Mouse (Mus musculus): Measurements from ENCODE around the gene Hcn1.

Hcn1 gene

DNA sequence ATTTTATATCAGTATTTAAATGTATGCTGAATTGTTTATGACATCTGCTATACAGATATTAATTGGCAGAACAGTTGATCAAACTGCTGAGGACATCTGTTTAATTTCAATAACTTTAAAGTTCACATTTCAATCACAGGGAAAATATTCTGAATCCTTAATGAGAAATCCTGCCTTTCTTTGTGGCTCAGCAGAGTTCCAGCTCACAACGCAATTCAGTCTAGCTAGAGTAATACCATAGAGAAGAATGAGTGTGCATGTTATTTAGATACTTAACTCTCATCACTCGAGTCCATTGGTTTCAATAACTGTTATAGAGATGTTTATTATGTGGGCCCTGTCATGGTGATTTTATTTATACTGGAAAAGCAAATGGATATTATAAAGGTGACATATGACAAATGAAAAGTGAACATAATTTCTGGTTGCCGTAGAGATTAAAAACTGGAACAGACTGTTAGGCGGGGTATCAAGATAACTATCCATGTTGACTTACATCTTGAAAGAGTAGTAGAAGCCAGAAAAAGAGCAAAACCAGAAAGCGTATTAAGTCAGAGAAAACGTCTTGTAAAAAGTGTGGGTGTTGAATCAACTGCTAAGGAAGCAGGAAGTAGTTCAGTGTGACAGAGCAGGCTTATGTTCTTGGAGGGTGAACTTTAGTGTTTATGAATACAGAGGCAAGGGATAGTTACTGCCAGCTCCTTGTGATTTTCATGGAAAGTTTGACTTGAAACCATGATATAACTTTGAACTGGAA is 250.0 kb downstream of the Hcn1 start:
- ATAC-seq (ENCODE audit: insufficient number of reproducible peaks, low FRiP score, low TSS enrichment): no peak

DNA sequence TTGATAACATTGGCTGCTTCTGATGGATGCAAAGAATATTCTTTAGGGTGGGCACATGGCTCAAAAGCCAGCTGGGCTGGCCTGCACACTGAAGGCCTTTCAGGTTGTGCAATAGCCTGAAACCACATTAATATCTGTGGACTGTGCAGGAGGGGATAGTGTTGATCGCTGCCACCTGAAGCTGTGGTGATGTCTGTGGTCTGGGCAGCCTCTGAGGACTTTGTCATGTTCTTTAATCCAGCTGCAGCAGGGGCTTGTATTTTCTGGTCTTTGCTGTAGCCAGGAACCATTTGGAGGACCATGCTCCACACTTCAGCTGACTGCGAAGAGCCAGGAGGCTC is 250.6 kb downstream of the Hcn1 start:
- ATAC-seq (ENCODE audit: insufficient number of reproducible peaks, low FRiP score, low TSS enrichment): no peak

DNA sequence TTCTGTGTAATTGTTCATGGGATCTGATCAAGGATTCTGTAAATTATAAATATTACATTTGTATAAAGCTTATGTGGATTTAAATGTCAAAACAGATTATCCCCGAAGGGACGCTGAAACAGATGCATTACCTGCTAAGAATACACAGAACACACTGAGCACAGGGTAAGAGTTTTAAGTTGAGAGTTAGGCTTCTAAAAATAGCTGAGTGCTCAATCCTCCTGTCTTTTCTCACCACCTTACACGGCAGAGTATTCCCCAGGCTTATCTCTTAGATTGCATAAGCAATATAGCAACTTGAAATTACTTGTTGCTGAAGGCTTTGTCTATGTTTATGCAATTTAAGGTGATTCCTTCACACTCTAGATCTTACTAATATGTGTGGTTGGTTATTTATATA is 256.3 kb downstream of the Hcn1 start:
- ATAC-seq (ENCODE audit: insufficient number of reproducible peaks, low FRiP score, low TSS enrichment): no peak

DNA sequence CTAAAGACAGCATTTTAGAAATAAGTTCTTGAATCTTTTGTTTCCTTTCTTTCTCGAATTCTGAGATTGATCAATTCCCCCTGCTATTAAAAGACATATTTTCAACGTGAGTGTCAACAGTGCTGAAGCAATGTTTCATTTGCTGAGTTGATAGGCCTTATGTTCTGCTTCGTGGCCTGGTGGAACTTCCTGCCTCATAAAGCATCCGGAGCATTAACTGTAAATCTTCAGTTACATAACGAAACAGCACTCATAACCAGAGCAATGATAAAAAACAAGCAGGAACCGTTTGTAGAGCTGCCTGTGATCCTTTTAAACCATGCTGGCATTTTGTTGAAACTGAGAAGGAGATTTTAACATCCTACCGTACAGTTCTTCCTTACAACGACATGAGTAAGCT is 275.7 kb downstream of the Hcn1 start:
- no peak for ATAC-seq (ENCODE audit: insufficient number of reproducible peaks, low FRiP score, low TSS enrichment)

DNA sequence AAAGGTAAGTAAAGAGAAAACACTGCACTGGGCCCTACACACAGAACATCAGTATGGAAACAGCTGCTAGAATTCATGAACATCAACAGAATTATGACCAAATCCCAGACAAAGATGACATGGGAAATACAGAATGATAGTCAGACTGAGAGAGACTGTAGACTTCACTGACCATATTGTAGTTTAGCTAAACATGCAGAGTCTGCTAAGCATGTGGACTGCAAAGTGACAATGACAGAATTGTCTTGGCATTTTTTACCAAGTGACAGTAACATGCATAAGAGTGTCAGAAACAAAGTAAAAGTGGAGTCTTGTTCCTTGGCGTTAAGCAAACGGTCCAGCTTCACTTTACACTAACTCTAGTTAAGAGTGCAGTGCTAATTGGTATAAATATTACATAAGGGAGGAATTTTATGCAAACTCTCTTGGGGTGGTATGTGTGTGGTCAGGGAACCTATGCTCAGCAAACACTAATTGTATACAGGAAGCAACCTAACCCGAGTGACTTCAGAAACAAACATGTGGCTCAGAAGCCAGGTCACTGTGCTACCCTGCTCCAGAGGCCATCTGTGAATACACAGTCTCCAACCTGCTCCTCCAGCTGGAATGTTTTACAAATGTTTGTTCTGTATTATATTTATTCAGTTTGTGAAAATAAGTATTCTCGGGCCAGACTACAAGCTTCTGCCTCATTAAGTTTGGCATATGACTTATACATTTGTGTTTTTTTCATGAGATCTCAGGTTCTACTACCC is 278.5 kb downstream of the Hcn1 start:
- peak; percentile 36; the same call in 1 of the 2 replicates for ATAC-seq (ENCODE audit: insufficient number of reproducible peaks, low FRiP score, low TSS enrichment)

DNA sequence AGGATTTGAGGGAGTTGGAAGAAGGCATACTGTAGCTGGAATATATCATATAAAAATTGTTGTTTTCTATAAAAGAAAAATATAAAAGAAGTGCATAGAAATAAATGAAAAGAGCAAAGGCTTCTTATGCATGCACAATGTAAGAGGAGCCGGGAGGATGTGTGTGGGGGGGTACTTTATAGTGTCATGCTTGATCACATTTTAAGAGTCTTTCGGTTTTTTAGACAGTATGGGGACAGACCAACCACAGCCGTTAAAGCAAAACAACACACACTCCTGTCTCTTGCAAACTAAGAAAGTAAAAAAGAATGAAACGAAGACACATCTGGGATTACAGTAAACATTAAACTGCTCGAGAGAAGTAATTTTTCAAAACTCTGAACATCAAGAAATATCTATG is 290.0 kb downstream of the Hcn1 start:
- ATAC-seq (ENCODE audit: insufficient number of reproducible peaks, low FRiP score, low TSS enrichment): no peak

GRCm38 (mm10) chr13:117898052-117898451 is 295.9 kb downstream of the Hcn1 start:
- peak; percentile 73 for ATAC-seq (ENCODE audit: insufficient number of reproducible peaks, low FRiP score, low TSS enrichment)

DNA sequence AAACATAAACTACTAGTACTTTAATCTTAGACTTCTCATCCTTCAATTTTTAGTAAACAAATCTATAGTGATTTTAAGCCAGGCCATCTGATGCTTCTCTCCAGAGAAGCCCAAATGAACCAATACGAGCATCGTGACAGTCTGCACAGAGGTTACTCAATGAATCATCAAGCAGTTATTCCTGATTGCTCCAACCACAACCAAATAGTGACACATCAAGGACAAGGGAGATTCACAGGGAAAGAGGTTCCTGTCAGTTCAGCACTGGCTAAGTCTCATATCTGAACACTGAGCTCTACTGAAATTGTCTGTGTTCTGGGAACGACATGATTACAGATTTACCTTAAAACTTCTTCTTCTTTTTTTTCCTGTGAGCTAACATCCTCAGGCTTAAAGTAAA is 305.7 kb downstream of the Hcn1 start:
- ATAC-seq (ENCODE audit: insufficient number of reproducible peaks, low FRiP score, low TSS enrichment): no peak

GRCm38 (mm10) chr13:117929734-117930133 is 327.6 kb downstream of the Hcn1 start:
- no peak for ATAC-seq (ENCODE audit: insufficient number of reproducible peaks, low FRiP score, low TSS enrichment)

GRCm38 (mm10) chr13:117931746-117932145 is 329.6 kb downstream of the Hcn1 start:
- no peak for ATAC-seq (ENCODE audit: insufficient number of reproducible peaks, low FRiP score, low TSS enrichment)

GRCm38 (mm10) chr13:117938761-117939160 is 336.6 kb downstream of the Hcn1 start:
- ATAC-seq (ENCODE audit: insufficient number of reproducible peaks, low FRiP score, low TSS enrichment): no peak

GRCm38 (mm10) chr13:117940536-117941280 is 338.6 kb downstream of the Hcn1 start:
- peak; percentile 99 for ATAC-seq (ENCODE audit: insufficient number of reproducible peaks, low FRiP score, low TSS enrichment)

GRCm38 (mm10) chr13:117946843-117947242 is 344.7 kb downstream of the Hcn1 start:
- ATAC-seq (ENCODE audit: insufficient number of reproducible peaks, low FRiP score, low TSS enrichment): no peak

GRCm38 (mm10) chr13:117947704-117948376 is 345.7 kb downstream of the Hcn1 start:
- no peak for ATAC-seq (ENCODE audit: insufficient number of reproducible peaks, low FRiP score, low TSS enrichment)

DNA sequence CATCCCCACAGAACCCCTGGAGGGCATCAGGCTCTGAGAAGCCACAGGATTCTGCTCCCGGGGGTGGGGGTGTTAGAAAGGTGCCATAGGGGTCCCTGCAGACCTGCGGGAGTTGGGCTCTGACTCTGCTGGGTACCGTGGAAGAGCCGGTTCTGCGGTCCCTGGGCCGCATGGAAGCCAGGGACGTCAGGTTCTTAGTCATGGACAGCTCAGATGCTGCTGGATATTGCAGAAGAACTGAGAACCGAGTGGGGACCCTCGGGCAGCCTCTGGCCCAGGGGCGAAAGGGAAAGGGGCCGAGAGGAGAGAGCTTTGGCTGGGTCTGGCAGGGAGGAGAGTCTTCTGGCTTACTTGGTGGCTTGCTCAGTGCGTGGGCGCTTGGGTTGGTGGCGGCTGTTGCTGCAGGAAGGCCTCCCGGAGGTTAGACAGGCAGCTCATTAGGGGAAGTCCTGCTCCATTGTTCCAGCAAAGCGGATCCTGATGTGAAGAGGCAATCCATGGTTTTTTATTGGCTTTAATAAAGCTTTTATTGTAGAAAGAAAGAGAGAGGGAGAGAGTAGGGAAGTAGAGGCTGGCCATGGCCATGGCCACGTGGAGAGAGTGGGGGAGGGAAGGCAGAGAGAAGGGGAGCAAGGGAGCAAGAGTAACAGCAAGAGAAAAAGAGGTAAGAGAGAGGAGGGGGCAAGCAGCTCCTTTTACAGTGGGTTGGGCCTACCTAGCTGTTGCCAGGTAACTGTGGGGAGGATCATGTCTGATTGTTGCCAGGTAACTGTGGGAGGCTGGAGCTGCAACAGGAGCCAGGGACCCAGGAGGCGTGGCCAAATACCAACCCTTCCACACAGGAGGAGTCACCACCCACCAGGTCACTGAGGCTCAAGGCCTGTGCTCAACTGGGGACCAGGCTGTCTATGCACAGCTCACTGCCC is 356.6 kb downstream of the Hcn1 start:
- ATAC-seq (ENCODE audit: insufficient number of reproducible peaks, low FRiP score, low TSS enrichment): peak; percentile 72

DNA sequence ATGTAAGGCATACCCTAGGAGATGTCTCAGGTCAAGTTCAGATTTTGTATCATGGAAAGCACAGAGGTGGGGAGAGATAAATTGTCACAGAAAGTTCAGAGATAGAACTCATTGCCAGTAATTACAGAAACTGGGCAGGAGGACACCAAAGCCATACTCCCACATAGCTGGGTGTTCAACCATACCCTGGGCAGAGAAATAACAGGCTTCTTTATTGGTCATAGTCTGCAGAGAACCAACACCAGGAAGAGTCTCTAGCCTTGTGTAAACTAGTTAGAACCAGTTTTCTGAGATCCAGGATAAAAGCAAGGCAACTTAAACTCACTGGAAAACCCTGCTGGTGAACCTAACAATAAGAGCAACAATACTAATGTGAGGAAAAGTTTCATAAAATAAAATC is 362.5 kb downstream of the Hcn1 start:
- no peak for ATAC-seq (ENCODE audit: insufficient number of reproducible peaks, low FRiP score, low TSS enrichment)

GRCm38 (mm10) chr13:117975382-117975781 is 373.3 kb downstream of the Hcn1 start:
- no peak for ATAC-seq (ENCODE audit: insufficient number of reproducible peaks, low FRiP score, low TSS enrichment)

GRCm38 (mm10) chr13:117975823-117976222 is 373.7 kb downstream of the Hcn1 start:
- no peak for ATAC-seq (ENCODE audit: insufficient number of reproducible peaks, low FRiP score, low TSS enrichment)

DNA sequence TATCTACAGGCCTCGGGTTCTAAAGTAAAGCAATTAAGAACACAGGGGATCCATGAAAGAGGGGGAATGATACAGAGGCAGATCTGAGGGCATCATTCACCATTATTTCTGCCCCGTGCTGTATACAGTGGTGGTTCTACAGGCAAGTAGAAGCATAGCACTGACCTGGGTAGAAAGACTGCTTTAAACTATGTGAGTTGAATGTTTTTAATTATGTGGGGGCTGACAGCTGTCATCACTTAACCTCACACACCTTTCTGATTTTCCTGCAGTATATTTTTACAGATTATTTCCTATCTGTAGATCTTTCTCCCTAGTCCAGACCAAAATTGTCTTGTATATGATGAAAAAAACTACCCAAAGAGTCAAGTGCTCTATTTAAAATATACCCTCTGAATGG is 382.2 kb downstream of the Hcn1 start:
- ATAC-seq (ENCODE audit: insufficient number of reproducible peaks, low FRiP score, low TSS enrichment): no peak

Measured in cerebellum, adult (tissue).